Mouse (Mus musculus) erythroblast, embryonic 14.5 days (primary cell): Measurements from ENCODE around the gene Gm28043.

ENCODE experiments used
- GATA1 ChIP-seq: IDR thresholded peaks from 2 replicates; pipeline ENCODE4 v1.6.1; 2012; ENCODE audit warnings: low read length, inconsistent platforms, mixed read lengths
- TAL1 ChIP-seq: IDR thresholded peaks from 3 replicates; pipeline ENCODE4 v1.6.1; 2012; ENCODE audit warnings: low read length, inconsistent platforms, mixed read lengths

DNA sequence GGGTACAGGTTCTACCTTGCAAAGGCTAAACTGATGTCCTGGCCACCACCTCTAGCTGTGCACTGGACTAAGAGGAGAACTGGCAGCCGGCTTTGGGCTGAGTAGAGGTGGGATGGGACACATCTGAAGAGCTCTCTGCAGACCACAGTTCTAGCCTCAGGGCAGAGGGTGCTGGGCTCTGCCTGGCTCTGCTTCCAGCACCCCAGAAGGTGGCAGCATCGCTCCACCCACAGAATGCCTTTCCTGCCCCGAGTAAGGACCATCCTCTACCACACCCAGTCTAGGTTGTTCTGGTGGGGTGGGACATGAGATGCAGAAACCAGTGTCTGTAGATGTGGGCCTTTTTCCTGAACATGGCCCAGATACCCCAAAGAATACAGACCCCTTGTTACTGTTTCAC, 90.1 kb downstream of the Gm28043 start:
- TF ChIP-seq TAL1 (no peak), GATA1 (no peak)
